Mouse (Mus musculus) right cerebral cortex, adult 18-20 months (tissue): ENCODE measurements at regions not wholly inside any gene's neighbourhood (a gene's known extent, or its start where the extent isn't known, plus 50 kb on each side); places are given as distances from the start of the nearest gene placed in this dataset.
A peak's percentile ranks its signal among the peaks of the same experiment; 100 is the strongest.

Source experiments
- DNase-seq: peaks from one replicate; pipeline ENCODE4 v3.0.0; 2022; ENCODE audit warnings: mixed read lengths

GRCm38 (mm10) chr16:95811092-95811491, 109.2 kb downstream of the Ets2 start:
- DNase-seq, result no peak

- no peak for DNase-seq
These were observed 107.4 kb downstream of the Ets2 start for GRCm38 (mm10) chr16:95809127-95809876.

GRCm38 (mm10) chr16:95806510-95806909, 104.6 kb downstream of the Ets2 start:
- no peak for DNase-seq

GRCm38 (mm10) chr16:95804199-95804598, 102.3 kb downstream of the Ets2 start:
- DNase-seq, result no peak

GRCm38 (mm10) chr16:95802641-95803040, 100.8 kb downstream of the Ets2 start:
- no peak for DNase-seq

- DNase-seq, result peak; percentile 41
These were observed 100.3 kb downstream of the Ets2 start for GRCm38 (mm10) chr16:95802207-95802606.

GRCm38 (mm10) chr16:95800911-95801442, 99.1 kb downstream of the Ets2 start:
- DNase-seq, result no peak

- DNase-seq, result peak; percentile 66
These were observed 96.7 kb downstream of the Ets2 start for GRCm38 (mm10) chr16:95798582-95798981.

GRCm38 (mm10) chr16:95798099-95798498, 96.2 kb downstream of the Ets2 start:
- no peak for DNase-seq

GRCm38 (mm10) chr16:95797141-95797540, 95.3 kb downstream of the Ets2 start:
- no peak for DNase-seq

- DNase-seq, result no peak
These were observed 93.0 kb downstream of the Ets2 start for GRCm38 (mm10) chr16:95794876-95795275.

- no peak for DNase-seq
These were observed 92.4 kb downstream of the Ets2 start for GRCm38 (mm10) chr16:95794281-95794727.

GRCm38 (mm10) chr16:95790691-95791090, 88.8 kb downstream of the Ets2 start:
- no peak for DNase-seq

GRCm38 (mm10) chr16:95789548-95789947, 87.7 kb downstream of the Ets2 start:
- no peak for DNase-seq

- no peak for DNase-seq
These were observed 79.8 kb downstream of the Ets2 start for GRCm38 (mm10) chr16:95781681-95782080.

- DNase-seq, result no peak
These were observed 78.6 kb downstream of the Ets2 start for GRCm38 (mm10) chr16:95780431-95780830.

GRCm38 (mm10) chr16:95778845-95779722, 77.2 kb downstream of the Ets2 start:
- DNase-seq, result no peak

- DNase-seq, result peak; percentile 42
These were observed 76.3 kb downstream of the Ets2 start for GRCm38 (mm10) chr16:95778173-95778572.

GRCm38 (mm10) chr16:95776610-95777363, 74.9 kb downstream of the Ets2 start:
- DNase-seq, result no peak

- no peak for DNase-seq
These were observed 74.1 kb downstream of the Ets2 start for GRCm38 (mm10) chr16:95776010-95776409.

GRCm38 (mm10) chr16:95775361-95775760, 73.5 kb downstream of the Ets2 start:
- DNase-seq, result no peak

GRCm38 (mm10) chr16:95773151-95773550, 71.3 kb downstream of the Ets2 start:
- no peak for DNase-seq
